In genomic region chr11:17004899-17005846, GRCm38 (mm10) we compare ENCODE assay signal across 10 mouse cellular contexts. TPM values are rescaled to one million over a fixed set of nuclear protein-coding genes. Genes with fewer than 3 reads are reported as not detected.
A peak's percentile ranks its signal among the peaks of the same experiment; 100 is the strongest.
DNase-seq lines count a peak whose midpoint lies in the region; ATAC-seq and TF ChIP-seq lines count a peak whose summit lies in the region.
"Had no signal": no experiment of that assay in that cellular context is flagged by ENCODE, and none has a peak within 500 bp of the region (broad histone marks: within the 10 kb centered on the region; RNA-seq: fewer than 3 reads in every experiment).

No protein-coding gene starts in this region.

- H3K27me3 ChIP-seq in kidney, adult 2 months (replicated peaks; ENCODE audit: control insufficient read depth, insufficient read depth, low read length): no peaks in the 10 kb centered on the region
- no peaks in the 10 kb centered on the region for H3K27me3 ChIP-seq in MEL (ENCODE audit: control insufficient read depth in 1 of 2, insufficient read depth in 2 of 2, low read length in 2 of 2)
- no peaks in the 10 kb centered on the region for H3K27me3 ChIP-seq in heart, embryonic 11.5 days (ENCODE audit: control insufficient read depth, insufficient read depth, low read length)
- H3K27me3 ChIP-seq in hindbrain, embryonic 12.5 days: no peaks in the 10 kb centered on the region
- no peaks in the 10 kb centered on the region for H3K27me3 ChIP-seq in hindbrain, postnatal 0 days (ENCODE audit: insufficient read depth, low read length)
- H3K27me3 ChIP-seq: neural tube, embryonic 13.5 days had no signal

- TF ChIP-seq EP300 in MEL (IDR thresholded peaks at IDR 0.05; ENCODE audit: low read depth in 1 of 2, low read length in 2 of 2): peak; percentile 100

- no peaks in the 10 kb centered on the region for H3K9me3 ChIP-seq in MEL (replicated peaks; ENCODE audit: insufficient read depth, low read length)
- no peaks in the 10 kb centered on the region for H3K9me3 ChIP-seq in heart, embryonic 11.5 days (replicated peaks; ENCODE audit: control insufficient read depth, low read length)
- no peaks in the 10 kb centered on the region for H3K9me3 ChIP-seq in hindbrain, embryonic 12.5 days (replicated peaks)
- H3K9me3 ChIP-seq in hindbrain, postnatal 0 days (ENCODE audit: low read length): no peaks in the 10 kb centered on the region
- H3K9me3 ChIP-seq: hindbrain, embryonic 10.5 days; neural tube, embryonic 13.5 days had no signal

- H3K79me2 ChIP-seq in MEL (ENCODE audit: control insufficient read depth, insufficient read depth, low read length, poor library complexity): peaks cover 66% of the 10 kb centered on the region
- H3K79me2 ChIP-seq in macrophage (ENCODE audit: inconsistent target): peaks cover 83% of the 10 kb centered on the region

- peak; percentile 20 for DNase-seq in kidney, adult 2 months
- DNase-seq in kidney, postnatal 14 days: no peak
- DNase-seq in MEL (ENCODE audit: low read depth, low spot score): peak; percentile 99
- DNase-seq in embryo, embryonic 11 days: no peak
- no peak for DNase-seq in hindbrain, postnatal 0 days (ENCODE audit: low spot score)

- no peak for TF ChIP-seq RAD21 in MEL (IDR thresholded peaks at IDR 0.05; ENCODE audit: low read depth, low read length)

- peak overlapping the region; percentile 73 for H3K9ac ChIP-seq in MEL (ENCODE audit: control insufficient read depth, low read depth, low read length, poor library complexity, severe bottlenecking)
- H3K9ac ChIP-seq in heart, embryonic 11.5 days (ENCODE audit: low read depth, low read length): no peak overlapping the region
- no peak overlapping the region for H3K9ac ChIP-seq in hindbrain, embryonic 12.5 days
- no peak overlapping the region for H3K9ac ChIP-seq in hindbrain, postnatal 0 days (replicated peaks; ENCODE audit: low read length)
- H3K9ac ChIP-seq: neural tube, embryonic 13.5 days had no signal

- no peak overlapping the region for H3K4me3 ChIP-seq in kidney, adult 2 months (ENCODE audit: insufficient read depth, low read depth, low read length)
- peak overlapping the region; percentile 44 to 46 for H3K4me3 ChIP-seq in MEL (ENCODE audit: control insufficient read depth in 1 of 2, insufficient read depth in 1 of 2, low read depth in 2 of 2, low read length in 2 of 2)
- no peak overlapping the region for H3K4me3 ChIP-seq in heart, embryonic 11.5 days (ENCODE audit: low read depth, low read length)
- H3K4me3 ChIP-seq in macrophage (ENCODE audit: inconsistent target): peak overlapping the region; percentile 77
- no peak overlapping the region for H3K4me3 ChIP-seq in hindbrain, embryonic 12.5 days
- H3K4me3 ChIP-seq in hindbrain, postnatal 0 days (ENCODE audit: low read length): no peak overlapping the region
- H3K4me3 ChIP-seq: hindbrain, embryonic 10.5 days; neural tube, embryonic 13.5 days had no signal

- H3K4me1 ChIP-seq in kidney, adult 2 months (ENCODE audit: control insufficient read depth, insufficient read depth, low read length): no peaks in the 10 kb centered on the region
- peaks cover 36 to 46% of the 10 kb centered on the region in 2 experiments for H3K4me1 ChIP-seq in MEL (ENCODE audit: control insufficient read depth in 1 of 2, insufficient read depth in 2 of 2, low read length in 2 of 2)
- H3K4me1 ChIP-seq in heart, embryonic 11.5 days (ENCODE audit: control insufficient read depth, insufficient read depth, low read length): no peaks in the 10 kb centered on the region
- no peaks in the 10 kb centered on the region for H3K4me1 ChIP-seq in hindbrain, embryonic 12.5 days
- no peaks in the 10 kb centered on the region for H3K4me1 ChIP-seq in hindbrain, postnatal 0 days (ENCODE audit: insufficient read depth, low read length)
- H3K4me1 ChIP-seq: hindbrain, embryonic 10.5 days; neural tube, embryonic 13.5 days had no signal

- peak; percentile 65; the same call in 1 of the 2 replicates for ATAC-seq in heart, embryonic 11.5 days (replicated peaks; ENCODE audit: insufficient number of reproducible peaks, low FRiP score, low TSS enrichment)
- ATAC-seq in hindbrain, embryonic 12.5 days (ENCODE audit: low FRiP score): no peak
- no peak for ATAC-seq in hindbrain, postnatal 0 days

- H3K4me2 ChIP-seq in heart, embryonic 11.5 days: no peak overlapping the region
- no peak overlapping the region for H3K4me2 ChIP-seq in hindbrain, embryonic 12.5 days (replicated peaks)
- H3K4me2 ChIP-seq in hindbrain, postnatal 0 days (ENCODE audit: low read depth, low read length): no peak overlapping the region
- H3K4me2 ChIP-seq: neural tube, embryonic 13.5 days had no signal

- no peaks in the 10 kb centered on the region for H3K36me3 ChIP-seq in kidney, adult 2 months (ENCODE audit: control insufficient read depth, insufficient read depth, low read length)
- peaks cover 0 to 57% of the 10 kb centered on the region in 2 experiments; a peak in 3 of 4 replicates for H3K36me3 ChIP-seq in MEL (ENCODE audit: control insufficient read depth in 1 of 2, insufficient read depth in 2 of 2, low read length in 2 of 2)
- H3K36me3 ChIP-seq in heart, embryonic 11.5 days (ENCODE audit: control insufficient read depth, insufficient read depth, low read length): no peaks in the 10 kb centered on the region
- H3K36me3 ChIP-seq in macrophage (ENCODE audit: inconsistent target): no peaks in the 10 kb centered on the region
- H3K36me3 ChIP-seq in hindbrain, embryonic 12.5 days: no peaks in the 10 kb centered on the region
- no peaks in the 10 kb centered on the region for H3K36me3 ChIP-seq in hindbrain, postnatal 0 days (ENCODE audit: insufficient read depth, low read length)
- H3K36me3 ChIP-seq: hindbrain, embryonic 10.5 days; neural tube, embryonic 13.5 days had no signal

- WGBS in kidney, adult 2 months: 71% methylated on average over 4 of the region's 4 CpGs
- 57% methylated on average over 4 of the region's 4 CpGs for WGBS in heart, embryonic 11.5 days (ENCODE audit: insufficient replicate concordance)
- WGBS in macrophage (ENCODE audit: missing documents): 6% methylated on average over 4 of the region's 4 CpGs
- WGBS in hindbrain, embryonic 12.5 days: 86% methylated on average over 4 of the region's 4 CpGs
- WGBS in hindbrain, postnatal 0 days: 81% methylated on average over 4 of the region's 4 CpGs

- TF ChIP-seq POLR2A in kidney, adult 2 months (IDR thresholded peaks at IDR 0.05; ENCODE audit: low read depth, low read length): no peak
- TF ChIP-seq POLR2A in MEL (IDR thresholded peaks at IDR 0.05; ENCODE audit: control insufficient read depth in 1 of 2, insufficient read depth in 1 of 2, low read depth in 1 of 2, low read length in 2 of 2, poor library complexity in 1 of 2): peak in 1 of 2 experiments; percentile 72; a peak in 2 of 4 replicates

- no peak for TF ChIP-seq CTCF in kidney, adult 2 months (conservative IDR thresholded peaks at IDR 0.05; ENCODE audit: insufficient read depth, insufficient read length, low read depth, low read length)
- TF ChIP-seq CTCF in MEL (IDR thresholded peaks at IDR 0.05 in 2 of 3, conservative IDR thresholded peaks at IDR 0.05 in 1 of 3; ENCODE audit: control insufficient read depth in 1 of 3, insufficient read depth in 1 of 3, low read depth in 2 of 3, low read length in 3 of 3, poor library complexity in 1 of 3, severe bottlenecking in 1 of 3): no peak
- TF ChIP-seq CTCF in hindbrain, postnatal 0 days (IDR thresholded peaks at IDR 0.05; ENCODE audit: low read depth): no peak

- H3K27ac ChIP-seq in kidney, adult 2 months (ENCODE audit: insufficient read depth, low read depth, low read length): no peak overlapping the region
- H3K27ac ChIP-seq in MEL (ENCODE audit: control insufficient read depth, low read depth, low read length) (peak overlapping the region; percentile 100), macrophage (peak overlapping the region; percentile 92)
- no peak overlapping the region for H3K27ac ChIP-seq in heart, embryonic 11.5 days (ENCODE audit: low read depth, low read length)
- no peak overlapping the region for H3K27ac ChIP-seq in hindbrain, embryonic 12.5 days
- no peak overlapping the region for H3K27ac ChIP-seq in hindbrain, postnatal 0 days
- H3K27ac ChIP-seq: hindbrain, embryonic 10.5 days; neural tube, embryonic 13.5 days had no signal

RNA-seq across cellular contexts. Expression of gene Cnrip1, which starts 46.2 kb away (rescaled TPM):
- polyA plus RNA-seq in kidney, adult 2 months (2012; rRNA removed): 6.5 and 7.3 TPM in 2 replicates
- not detected in 2 replicates for total RNA-seq in MEL (2012; rRNA removed)
- polyA plus RNA-seq in MEL (2012; ENCODE audit: insufficient read depth in 1 of 2, insufficient read length in 2 of 2, low read depth in 1 of 2, low replicate concordance in 2 of 2, missing spikeins in 1 of 2): not detected
- polyA plus RNA-seq in heart, embryonic 11.5 days (2014; fragmentation: Nextera tagmentation; extraction: Ambion mirVana): 10.7 and 11.2 TPM in 2 replicates
- 100 to 1,000 TPM in 13 of 26 experiments, 10 to 100 TPM in 13; 22.6 to 546 (median 112) TPM for total RNA-seq in macrophage (2018; cell fraction: chromatin; rRNA removed)
- 100 to 1,000 TPM in 13 of 26 experiments, 10 to 100 TPM in 13; 26.2 to 266 (median 117) TPM for total RNA-seq in macrophage (2018; cell fraction: cytosol; rRNA removed)
- 100 to 1,000 TPM in 14 of 26 experiments, 10 to 100 TPM in 12; 23.1 to 714 (median 147) TPM for total RNA-seq in macrophage (2018; cell fraction: nucleus; rRNA removed)
- 75.3 to 234 TPM (median 186 TPM) in 3 replicates for polyA plus RNA-seq in macrophage (2018)
- 40.5 and 44.5 TPM in 2 replicates for polyA plus RNA-seq in hindbrain, embryonic 12.5 days (2016; fragmentation: Nextera tagmentation; extraction: Ambion mirVana)
- 97.9 and 116 TPM in 2 replicates for total RNA-seq in hindbrain, postnatal 0 days (2014; rRNA removed)
- polyA plus RNA-seq in hindbrain, postnatal 0 days (2015; fragmentation: Nextera tagmentation; extraction: Ambion mirVana): 195 and 197 TPM in 2 replicates

RNA-seq across cellular contexts. Expression of gene Plek, which starts 47.0 kb away (rescaled TPM):
- polyA plus RNA-seq in kidney, adult 2 months (2012; rRNA removed): 0.43 and 1.4 TPM in 2 replicates
- 51.5 and 98.6 TPM in 2 replicates for total RNA-seq in MEL (2012; rRNA removed)
- 100 to 1,000 TPM in 1 of 2 experiments, 10 to 100 TPM in 1; 76.7 to 357 TPM for polyA plus RNA-seq in MEL (2012; ENCODE audit: insufficient read depth in 1 of 2, insufficient read length in 2 of 2, low read depth in 1 of 2, low replicate concordance in 2 of 2, missing spikeins in 1 of 2)
- 8.3 and 10.5 TPM in 2 replicates for polyA plus RNA-seq in heart, embryonic 11.5 days (2014; fragmentation: Nextera tagmentation; extraction: Ambion mirVana)
- total RNA-seq in macrophage (2018; cell fraction: chromatin; rRNA removed): 1,000 to 10,000 TPM in 12 of 26 experiments, 100 to 1,000 TPM in 14; 136 to 4,950 (median 890) TPM
- total RNA-seq in macrophage (2018; cell fraction: cytosol; rRNA removed): 1,000 to 10,000 TPM in 10 of 26 experiments, 100 to 1,000 TPM in 16; 336 to 3,058 (median 806) TPM
- 1,000 to 10,000 TPM in 13 of 26 experiments, 100 to 1,000 TPM in 13; 238 to 4,489 (median 972) TPM for total RNA-seq in macrophage (2018; cell fraction: nucleus; rRNA removed)
- polyA plus RNA-seq in macrophage (2018): 380 to 752 TPM (median 430 TPM) in 3 replicates
- 4.9 and 5.0 TPM in 2 replicates for polyA plus RNA-seq in hindbrain, embryonic 12.5 days (2016; fragmentation: Nextera tagmentation; extraction: Ambion mirVana)
- total RNA-seq in hindbrain, postnatal 0 days (2014; rRNA removed): 3.3 and 3.7 TPM in 2 replicates
- polyA plus RNA-seq in hindbrain, postnatal 0 days (2015; fragmentation: Nextera tagmentation; extraction: Ambion mirVana): 4.0 and 4.1 TPM in 2 replicates

RNA-seq across cellular contexts. Expression of gene Fbxo48, which starts 54.0 kb away (rescaled TPM):
- polyA plus RNA-seq in kidney, adult 2 months (2012; rRNA removed): 0.08 and 0.11 TPM in 2 replicates
- 3.4 and 3.7 TPM in 2 replicates for total RNA-seq in MEL (2012; rRNA removed)
- polyA plus RNA-seq in MEL (2012; ENCODE audit: insufficient read depth in 1 of 2, insufficient read length in 2 of 2, low read depth in 1 of 2, low replicate concordance in 2 of 2, missing spikeins in 1 of 2) (1 to 10 TPM in 1 of 2 experiments, not detected in 1; 5.2 TPM), macrophage (2018) (0.65 to 2.4 TPM (median 0.70 TPM) in 3 replicates)
- polyA plus RNA-seq in heart, embryonic 11.5 days (2014; fragmentation: Nextera tagmentation; extraction: Ambion mirVana): 1.7 and 1.8 TPM in 2 replicates
- 1 to 10 TPM in 18 of 26 experiments, under 1 TPM in 8; 0.29 to 4.9 (median 1.5) TPM for total RNA-seq in macrophage (2018; cell fraction: chromatin; rRNA removed)
- total RNA-seq in macrophage (2018; cell fraction: cytosol; rRNA removed): 1 to 10 TPM in 3 of 26 experiments, under 1 TPM in 23; 0.05 to 1.2 (median 0.62) TPM
- 10 to 100 TPM in 1 of 26 experiments, 1 to 10 TPM in 15, under 1 TPM in 9, not detected in 1; 0.42 to 14.2 (median 1.3) TPM for total RNA-seq in macrophage (2018; cell fraction: nucleus; rRNA removed)
- polyA plus RNA-seq in hindbrain, embryonic 12.5 days (2016; fragmentation: Nextera tagmentation; extraction: Ambion mirVana): 1.5 and 1.9 TPM in 2 replicates
- 0.29 and 0.78 TPM in 2 replicates for total RNA-seq in hindbrain, postnatal 0 days (2014; rRNA removed)
- 0.42 and 0.54 TPM in 2 replicates for polyA plus RNA-seq in hindbrain, postnatal 0 days (2015; fragmentation: Nextera tagmentation; extraction: Ambion mirVana)

Comparison
In these comparisons a context has a peak if more than half of its experiments do, and no peak if none do; other contexts are left out.
1. DNase-seq: peak in kidney, adult 2 months (single experiment) and MEL (single experiment); none in kidney, postnatal 14 days (single experiment), embryo, embryonic 11 days (single experiment) and hindbrain, postnatal 0 days (single experiment).
2. H3K27ac ChIP-seq: peak in MEL (single experiment) and macrophage (single experiment); none in kidney, adult 2 months (single experiment), heart, embryonic 11.5 days (single experiment), hindbrain, embryonic 12.5 days (single experiment) and hindbrain, postnatal 0 days (single experiment).
3. H3K4me3 ChIP-seq: peak in MEL (2 of 2) and macrophage (single experiment); none in kidney, adult 2 months (single experiment), heart, embryonic 11.5 days (single experiment), hindbrain, embryonic 12.5 days (single experiment) and hindbrain, postnatal 0 days (single experiment).